Mouse (Mus musculus) cortical plate, adult 2 months (tissue): ENCODE data around the gene 1700016C15Rik.

Experiments used
- CTCF ChIP-seq: fragments of 200-500 bp; IDR thresholded peaks from 2 replicates; pipeline ENCODE4 v1.5.1; 2011; ENCODE audit warnings: mild to moderate bottlenecking, control low read depth, low read length; ENCODE audit not compliant: insufficient read depth; ENCODE audit errors: extremely low read depth
- POLR2A ChIP-seq: fragments of 200-500 bp; IDR thresholded peaks from 2 replicates; pipeline ENCODE4 v1.6.1; 2011; ENCODE audit warnings: mild to moderate bottlenecking, low read length, control low read depth; ENCODE audit not compliant: insufficient read depth; ENCODE audit errors: extremely low read depth

DNA sequence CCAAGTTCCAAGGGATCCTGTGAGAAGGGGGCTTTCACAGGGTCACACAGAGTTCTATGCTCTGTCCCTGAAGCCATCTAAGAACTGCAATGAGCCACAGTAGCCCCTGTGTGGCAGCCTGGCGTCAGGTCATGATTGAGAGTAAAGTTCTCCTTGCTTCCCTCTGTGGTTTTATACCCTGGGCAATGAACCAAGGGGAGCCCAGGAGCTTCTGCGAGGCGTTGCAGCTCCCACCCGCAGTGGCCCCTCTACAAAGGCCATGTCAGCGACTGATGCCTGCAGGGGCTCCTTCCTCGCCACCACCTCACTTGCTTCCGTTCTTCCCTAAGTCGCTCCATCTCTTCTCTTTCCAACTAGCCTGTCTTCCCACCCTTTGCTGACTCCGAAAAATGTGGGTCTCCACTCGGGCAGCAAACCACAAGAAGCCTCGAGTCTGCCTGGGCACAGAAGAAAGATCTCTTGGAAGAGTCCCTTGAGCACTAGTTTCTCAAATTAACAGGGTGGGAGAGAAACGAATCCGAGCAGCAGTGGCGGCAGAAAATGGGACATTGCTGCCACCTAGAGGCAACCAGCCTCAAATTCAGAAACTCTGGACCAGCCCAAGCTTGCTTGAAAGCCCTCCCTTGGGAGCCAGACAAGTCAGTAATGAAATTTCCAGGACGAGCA lies 27.0 kb upstream of the 1700016C15Rik start:
- TF ChIP-seq CTCF (peak; percentile 84), POLR2A (no peak)
